14 mouse cellular contexts compared by ENCODE assay signal in genomic region chr9:46956286-46956685, GRCm38 (mm10). TPM values are rescaled to one million over a fixed set of nuclear protein-coding genes. Genes with fewer than 3 reads are reported as not detected.
DNase-seq lines count a peak whose midpoint lies in the region; ATAC-seq and TF ChIP-seq lines count a peak whose summit lies in the region.
"Had no signal": no experiment of that assay in that cellular context is flagged by ENCODE, and none has a peak within 500 bp of the region (broad histone marks: within the 10 kb centered on the region; RNA-seq: fewer than 3 reads in every experiment).

No protein-coding gene starts in this region.

- H3K4me3 ChIP-seq in embryonic facial prominence, embryonic 10.5 days = no peak overlapping the region
- H3K4me3 ChIP-seq in midbrain, postnatal 0 days (ENCODE audit: low read depth, low read length) = no peak overlapping the region
- H3K4me3 ChIP-seq: embryonic facial prominence, embryonic 13.5 days had no signal

- peak; percentile 26 for DNase-seq in cerebellum, adult 11-12 months
- no peak for DNase-seq in embryonic facial prominence, embryonic 10.5 days (ENCODE audit: low spot score)
- DNase-seq in layer of hippocampus, adult 9-11 months = peak; percentile 65
- peak; percentile 70 for DNase-seq in midbrain, postnatal 0 days (ENCODE audit: low spot score)
- DNase-seq in adrenal gland, postnatal 10 days = no peak
- no peak for DNase-seq in B cell, adult 2 months
- no peak for DNase-seq in heart, postnatal 4 days
- DNase-seq: adrenal gland, postnatal 14 days; lung, adult 18-20 months had no signal

- no peak overlapping the region for H3K9ac ChIP-seq in midbrain, postnatal 0 days (replicated peaks; ENCODE audit: low read length, poor library complexity, severe bottlenecking)
- H3K9ac ChIP-seq: embryonic facial prominence, embryonic 13.5 days had no signal

- WGBS in embryonic facial prominence, embryonic 10.5 days = 79% methylated on average over 6 of the region's 6 CpGs
- WGBS in midbrain, postnatal 0 days = 50% methylated on average over 6 of the region's 6 CpGs

- H3K9me3 ChIP-seq in embryonic facial prominence, embryonic 10.5 days = no peaks in the 10 kb centered on the region
- no peaks in the 10 kb centered on the region for H3K9me3 ChIP-seq in midbrain, postnatal 0 days (ENCODE audit: low read length)
- H3K9me3 ChIP-seq: embryonic facial prominence, embryonic 13.5 days had no signal

- H3K4me2 ChIP-seq in midbrain, postnatal 0 days (ENCODE audit: low read depth, low read length, poor library complexity, severe bottlenecking) = no peak overlapping the region
- H3K4me2 ChIP-seq: embryonic facial prominence, embryonic 13.5 days had no signal

- no peaks in the 10 kb centered on the region for H3K27me3 ChIP-seq in embryonic facial prominence, embryonic 10.5 days (replicated peaks; ENCODE audit: low read depth, poor library complexity, severe bottlenecking)
- no peaks in the 10 kb centered on the region for H3K27me3 ChIP-seq in midbrain, postnatal 0 days (ENCODE audit: insufficient read depth, low read length)
- H3K27me3 ChIP-seq: embryonic facial prominence, embryonic 13.5 days had no signal

- peaks cover 23% of the 10 kb centered on the region for H3K4me1 ChIP-seq in embryonic facial prominence, embryonic 10.5 days
- peaks cover 6% of the 10 kb centered on the region; the same call in 1 of the 2 replicates for H3K4me1 ChIP-seq in midbrain, postnatal 0 days (ENCODE audit: insufficient read depth, low read length)

- H3K27ac ChIP-seq in embryonic facial prominence, embryonic 10.5 days (replicated peaks) = peak overlapping the region; percentile 54; the same call in 1 of the 2 replicates
- H3K27ac ChIP-seq in midbrain, postnatal 0 days (ENCODE audit: low read depth, low read length) = no peak overlapping the region
- H3K27ac ChIP-seq: embryonic facial prominence, embryonic 13.5 days; kidney, postnatal 0 days had no signal

- peak; percentile 52; the same call in 1 of the 2 replicates for ATAC-seq in midbrain, postnatal 0 days (ENCODE audit: low FRiP score)

- H3K36me3 ChIP-seq in embryonic facial prominence, embryonic 10.5 days (replicated peaks) = no peaks in the 10 kb centered on the region
- H3K36me3 ChIP-seq in midbrain, postnatal 0 days (ENCODE audit: insufficient read depth, low read length) = no peaks in the 10 kb centered on the region
- H3K36me3 ChIP-seq: embryonic facial prominence, embryonic 13.5 days had no signal

- no peak for TF ChIP-seq CTCF in midbrain, postnatal 0 days (IDR thresholded peaks at IDR 0.05)

RNA-seq across cellular contexts. Expression of gene Gm4791, which starts 42.3 kb away (rescaled TPM):
- polyA plus RNA-seq in embryonic facial prominence, embryonic 10.5 days (2016; fragmentation: Nextera tagmentation; extraction: Ambion mirVana) = 0.24 TPM in 1 of 2 replicates, not detected in the other
- total RNA-seq in midbrain, postnatal 0 days (2014; rRNA removed) = not detected in 2 replicates
- not detected in 2 replicates for polyA plus RNA-seq in midbrain, postnatal 0 days (2015; fragmentation: Nextera tagmentation; extraction: Ambion mirVana)
- not detected for total RNA-seq in adrenal gland, postnatal 10 days (2021)
- total RNA-seq in heart, postnatal 4 days (2021) = not detected
- total RNA-seq: adrenal gland, postnatal 14 days; ES-E14; granulocyte monocyte progenitor cell, adult 5-6 weeks had no signal
- polyA plus RNA-seq: kidney, postnatal 0 days; neural tube, embryonic 11.5 days had no signal

Comparison
In these comparisons a context has a peak if more than half of its experiments do, and no peak if none do; other contexts are left out.
1. DNase-seq: peak in cerebellum, adult 11-12 months (single experiment), layer of hippocampus, adult 9-11 months (single experiment) and midbrain, postnatal 0 days (single experiment); none in embryonic facial prominence, embryonic 10.5 days (single experiment), adrenal gland, postnatal 10 days (single experiment), B cell, adult 2 months (0 of 2) and heart, postnatal 4 days (single experiment).